Mouse (Mus musculus) forebrain, embryonic 11.5 days (tissue): Measurements from ENCODE around the gene Tnfsf10. TPM values are rescaled to one million over a fixed set of nuclear protein-coding genes. Genes with fewer than 3 reads are reported as not detected.

Experiments used
- ATAC-seq: fragments of 200-750 bp; cut with Nextera tagmentation; replicated peaks from 2 replicates; pipeline ENCODE4 v1.8.0; 2017; ENCODE audit warnings: moderate TSS enrichment; ENCODE audit not compliant: low FRiP score
- DNase-seq: peaks from one replicate; pipeline ENCODE4 v3.0.0-alpha.2; 2017; ENCODE audit warnings: low spot score
- H3K27ac ChIP-seq: fragments of 300-500 bp; sonication (generic); 2 replicates; pipeline ENCODE4 v1.5.1; 2014; ENCODE audit warnings: low read depth, low read length
- H3K27me3 ChIP-seq: fragments of 300-500 bp; sonication (generic); 2 replicates; pipeline ENCODE4 v1.6.1; 2014; ENCODE audit warnings: mild to moderate bottlenecking, low read length, mixed read lengths; ENCODE audit not compliant: control insufficient read depth, insufficient read depth
- H3K36me3 ChIP-seq: fragments of 300-500 bp; sonication (generic); 2 replicates; pipeline ENCODE4 v1.6.1; 2014; ENCODE audit warnings: mild to moderate bottlenecking, low read length, moderate library complexity, mixed read lengths; ENCODE audit not compliant: control insufficient read depth, insufficient read depth
- H3K4me1 ChIP-seq: fragments of 300-500 bp; sonication (generic); replicated peaks from 2 replicates; pipeline ENCODE4 v1.6.1; 2014; ENCODE audit warnings: low read length, mixed read lengths; ENCODE audit not compliant: control insufficient read depth, insufficient read depth
- H3K4me2 ChIP-seq: fragments of 300-500 bp; sonication (generic); 2 replicates; pipeline ENCODE4 v1.6.1; 2014; ENCODE audit warnings: low read depth, mild to moderate bottlenecking, low read length, moderate library complexity, mixed read lengths; ENCODE audit not compliant: severe bottlenecking
- H3K4me3 ChIP-seq: fragments of 300-500 bp; sonication (generic); 2 replicates; pipeline ENCODE4 v1.5.1; 2014; ENCODE audit warnings: low read depth, low read length
- H3K9ac ChIP-seq: fragments of 300-500 bp; sonication (generic); 2 replicates; pipeline ENCODE4 v1.6.1; 2014; ENCODE audit warnings: low read length
- H3K9me3 ChIP-seq: fragments of 300-500 bp; sonication (generic); 2 replicates; pipeline ENCODE4 v1.6.1; 2016; ENCODE audit warnings: low read length, mixed read lengths; ENCODE audit not compliant: control insufficient read depth
- WGBS: fragments of 180-500 bp; shearing (Covaris S2); extraction: QIAGEN DNeasy Blood & Tissue Kit; methylation state at CpG from one replicate; pipeline ENCODE4 v1.1.7; 2014; 5-methylcytosine and 5-hydroxymethylcytosine counted together
- polyA plus RNA-seq: library from polyadenylated mRNA; unstranded; fragments of >200 nt; fragmentation: Nextera tagmentation; extraction: Ambion mirVana; gene quantifications from 2 replicates; pipeline ENCODE4 v1.2.1, GENCODE M21; 2014

The Tnfsf10 gene
- polyA plus RNA-seq, 1 experiment from 2014 or later: not detected

DNA sequence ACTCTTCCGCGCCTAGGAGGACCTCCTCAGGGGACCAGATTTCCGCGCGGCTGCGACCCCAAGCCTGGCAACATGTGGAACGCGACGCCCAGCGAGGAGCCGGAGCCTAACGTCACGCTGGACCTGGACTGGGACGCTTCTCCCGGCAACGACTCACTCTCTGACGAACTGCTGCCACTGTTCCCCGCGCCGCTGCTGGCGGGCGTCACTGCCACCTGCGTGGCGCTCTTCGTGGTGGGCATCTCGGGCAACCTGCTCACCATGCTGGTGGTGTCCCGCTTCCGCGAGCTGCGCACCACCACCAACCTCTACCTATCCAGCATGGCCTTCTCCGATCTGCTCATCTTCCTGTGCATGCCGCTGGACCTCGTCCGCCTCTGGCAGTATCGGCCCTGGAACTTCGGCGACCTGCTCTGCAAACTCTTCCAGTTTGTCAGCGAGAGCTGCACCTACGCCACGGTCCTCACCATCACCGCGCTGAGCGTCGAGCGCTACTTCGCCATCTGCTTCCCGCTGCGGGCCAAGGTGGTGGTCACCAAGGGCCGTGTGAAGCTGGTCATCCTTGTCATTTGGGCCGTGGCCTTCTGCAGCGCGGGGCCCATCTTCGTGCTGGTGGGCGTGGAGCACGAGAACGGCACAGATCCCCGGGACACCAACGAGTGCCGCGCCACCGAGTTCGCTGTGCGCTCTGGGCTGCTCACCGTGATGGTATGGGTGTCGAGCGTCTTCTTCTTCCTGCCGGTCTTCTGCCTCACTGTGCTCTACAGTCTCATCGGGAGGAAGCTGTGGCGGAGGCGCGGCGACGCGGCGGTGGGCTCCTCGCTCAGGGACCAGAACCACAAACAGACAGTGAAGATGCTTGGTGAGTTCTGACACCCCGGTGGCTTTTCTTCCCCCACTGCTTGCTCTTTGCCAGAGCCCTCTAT is 55.2 kb downstream of the Tnfsf10 start:
- WGBS: 2% methylated on average over 76 of the region's 77 CpGs
- Histone ChIP-seq H3K9me3 (no peaks in the 10 kb centered on the region), H3K27me3 (peaks cover 38% of the 10 kb centered on the region), H3K9ac (no peak overlapping the region), H3K27ac (no peak overlapping the region), H3K4me1 (no peaks in the 10 kb centered on the region; the same call in 1 of the 2 replicates), H3K4me2 (peak overlapping the region; percentile 55), H3K36me3 (no peaks in the 10 kb centered on the region), H3K4me3 (peak overlapping the region; percentile 27)
- peak; percentile 59 for DNase-seq
- ATAC-seq: 0 out of 2 replicates have a peak, but pooled peaks have one; percentile 21

- 70% methylated on average over 9 of the region's 9 CpGs for WGBS
Observed at GRCm38 (mm10) chr3:27374396-27374795, 57.6 kb downstream of the Tnfsf10 start.

DNA sequence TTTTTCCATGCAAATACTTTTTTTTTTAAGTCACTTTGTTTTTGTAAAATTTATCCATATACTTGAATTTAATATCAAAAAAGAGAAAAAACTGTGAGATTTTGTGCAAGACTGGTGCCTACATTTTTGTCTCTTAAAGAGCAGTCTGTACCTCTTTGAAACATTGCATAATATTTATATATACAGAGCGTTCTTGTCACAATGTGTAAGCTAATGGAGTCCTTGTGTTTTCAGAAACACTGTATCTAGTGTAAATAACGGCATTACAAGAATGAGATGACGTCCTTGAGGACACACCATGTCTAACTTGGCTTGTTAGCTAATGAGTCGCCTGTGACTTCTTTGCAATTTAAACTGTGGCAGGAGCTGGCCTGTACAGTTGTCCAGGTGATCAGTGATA is 61.1 kb downstream of the Tnfsf10 start:
- Histone ChIP-seq H3K9me3 (no peaks in the 10 kb centered on the region), H3K27me3 (peaks cover 7% of the 10 kb centered on the region; the same call in 1 of the 2 replicates), H3K36me3 (no peaks in the 10 kb centered on the region), H3K27ac (no peak overlapping the region), H3K9ac (no peak overlapping the region), H3K4me3 (no peak overlapping the region), H3K4me2 (no peak overlapping the region), H3K4me1 (no peaks in the 10 kb centered on the region)
- ATAC-seq (no peak), DNase-seq (no peak)
- WGBS: 87% methylated on average over 4 of the region's 4 CpGs

More at GRCm38 (mm10) chr3:27374396-27374795, 57.6 kb downstream of the Tnfsf10 start:
- no peak for DNase-seq
- H3K4me2 ChIP-seq: no peak overlapping the region
- H3K9ac ChIP-seq: no peak overlapping the region
- ATAC-seq: no peak
- no peaks in the 10 kb centered on the region for H3K36me3 ChIP-seq
- no peak overlapping the region for H3K4me3 ChIP-seq
- H3K27ac ChIP-seq: no peak overlapping the region
- no peaks in the 10 kb centered on the region; the same call in 1 of the 2 replicates for H3K4me1 ChIP-seq
- H3K9me3 ChIP-seq: no peaks in the 10 kb centered on the region
- peaks cover 38% of the 10 kb centered on the region for H3K27me3 ChIP-seq

DNA sequence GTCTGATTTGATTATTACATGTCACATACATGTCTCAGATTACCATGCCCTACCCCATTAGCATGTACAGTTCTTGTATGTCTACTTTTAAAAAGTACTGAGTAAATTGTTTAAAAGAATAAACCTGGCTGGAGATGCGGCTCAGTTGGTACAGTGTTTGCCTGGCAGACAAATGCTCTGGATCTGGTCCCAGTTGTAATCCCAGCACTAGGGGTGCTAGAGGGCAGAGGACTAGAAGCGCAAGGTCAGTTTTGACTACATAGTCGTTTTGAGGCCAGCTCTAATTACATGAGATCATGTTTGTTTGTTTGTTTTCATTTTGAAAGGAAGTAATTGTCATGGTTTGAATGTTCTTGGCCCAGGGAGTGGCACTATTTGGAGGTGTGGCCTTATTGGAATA is 68.0 kb downstream of the Tnfsf10 start:
- no peaks in the 10 kb centered on the region for H3K9me3 ChIP-seq
- 72% methylated on average over 3 of the region's 3 CpGs for WGBS

GRCm38 (mm10) chr3:27389923-27390322 is 73.1 kb downstream of the Tnfsf10 start:
- H3K27ac ChIP-seq: no peak overlapping the region
- H3K27me3 ChIP-seq: no peaks in the 10 kb centered on the region
- H3K4me3 ChIP-seq: no peak overlapping the region
- DNase-seq: no peak
- H3K4me1 ChIP-seq: no peaks in the 10 kb centered on the region
- ATAC-seq: no peak
- no peak overlapping the region for H3K9ac ChIP-seq
- no peaks in the 10 kb centered on the region for H3K9me3 ChIP-seq
- no peaks in the 10 kb centered on the region for H3K36me3 ChIP-seq
- WGBS: 81% methylated on average over 1 of the region's 1 CpGs
- H3K4me2 ChIP-seq: no peak overlapping the region

More for the DNA sequence above, 68.0 kb downstream of the Tnfsf10 start:
- no peak overlapping the region for H3K9ac ChIP-seq
- ATAC-seq (no peak), DNase-seq (no peak)
- no peak overlapping the region for H3K27ac ChIP-seq
- H3K4me2 ChIP-seq: no peak overlapping the region
- no peaks in the 10 kb centered on the region for H3K4me1 ChIP-seq
- no peaks in the 10 kb centered on the region for H3K27me3 ChIP-seq
- no peaks in the 10 kb centered on the region for H3K36me3 ChIP-seq
- H3K4me3 ChIP-seq: no peak overlapping the region

Other genes starting within 250 kb of the Tnfsf10 start
- 124 and 136 TPM in 2 replicates for gene Ect2, start 163.2 kb upstream of the Tnfsf10 start, polyA plus RNA-seq
- 3.3 and 3.4 TPM in 2 replicates for gene Nceh1, start 134.1 kb upstream of the Tnfsf10 start, polyA plus RNA-seq
- gene Ghsr, start 54.3 kb downstream of the Tnfsf10 start, polyA plus RNA-seq: not detected in 2 replicates